Mouse (Mus musculus) stomach, embryonic 15.5 days (tissue): ENCODE measurements around the gene Vasn. TPM values are rescaled to one million over a fixed set of nuclear protein-coding genes. Genes with fewer than 3 reads are reported as not detected.
"Not testable (repeated sequence)": the region's sequence is repeated elsewhere in the genome, so short reads cannot be mapped to it uniquely, and the experiment has no call there.

Experiments
- ATAC-seq: fragments of 200-750 bp; cut with Nextera tagmentation; 2 replicates; pipeline ENCODE4 v1.8.0; 2017; ENCODE audit warnings: low read depth, moderate number of reproducible peaks, moderate TSS enrichment; ENCODE audit not compliant: insufficient read depth, low FRiP score
- H3K27ac ChIP-seq: fragments of 300-500 bp; sonication (generic); 2 replicates; pipeline ENCODE4 v1.5.1; 2015; ENCODE audit warnings: mild to moderate bottlenecking, inconsistent platforms
- H3K27me3 ChIP-seq: fragments of 300-500 bp; sonication (generic); replicated peaks from 2 replicates; pipeline ENCODE4 v1.6.1; 2015; ENCODE audit warnings: inconsistent platforms
- H3K36me3 ChIP-seq: fragments of 300-500 bp; sonication (generic); 2 replicates; pipeline ENCODE4 v1.6.1; 2015; ENCODE audit warnings: inconsistent platforms
- H3K4me1 ChIP-seq: fragments of 300-500 bp; sonication (generic); 2 replicates; pipeline ENCODE4 v1.6.1; 2015; ENCODE audit warnings: inconsistent platforms
- H3K4me2 ChIP-seq: fragments of 300-500 bp; sonication (generic); 2 replicates; pipeline ENCODE4 v1.6.1; 2015; ENCODE audit warnings: mild to moderate bottlenecking, inconsistent platforms
- H3K4me3 ChIP-seq: fragments of 300-500 bp; sonication (generic); replicated peaks from 2 replicates; pipeline ENCODE4 v1.5.1; 2015; ENCODE audit warnings: inconsistent platforms
- H3K9ac ChIP-seq: fragments of 300-500 bp; sonication (generic); 2 replicates; pipeline ENCODE4 v1.6.1; 2015; ENCODE audit warnings: inconsistent platforms
- H3K9me3 ChIP-seq: fragments of 300-500 bp; sonication (generic); 2 replicates; pipeline ENCODE4 v1.6.1; 2016; ENCODE audit warnings: inconsistent platforms
- WGBS: fragments of 180-500 bp; shearing (Covaris S2); methylation state at CpG from one replicate; pipeline ENCODE4 v1.1.7; 2015; 5-methylcytosine and 5-hydroxymethylcytosine counted together
- polyA plus RNA-seq: library from polyadenylated mRNA; unstranded; fragments of >200 nt; fragmentation: Nextera tagmentation; extraction: Ambion mirVana; gene quantifications from 2 replicates; pipeline ENCODE4 v1.2.1, GENCODE M21; 2015

Gene Vasn
- polyA plus RNA-seq, 1 experiment from 2014 or later, result 17.2 TPM

- peak within 1 kb of the TSS; percentile 93 for H3K4me2 ChIP-seq
- H3K9ac ChIP-seq, result peak within 1 kb of the TSS; percentile 58
- H3K27ac ChIP-seq, result peak within 1 kb of the TSS; percentile 69
- H3K36me3 ChIP-seq, result peaks cover 8% of the 10 kb centered on the region; the same call in 1 of the 2 replicates
- WGBS, result under 1% methylated on average over 47 of the region's 47 CpGs
- H3K4me1 ChIP-seq, result peaks cover 7% of the 10 kb centered on the region
- no peaks in the 10 kb centered on the region for H3K9me3 ChIP-seq
- peak; percentile 89 for ATAC-seq
- H3K27me3 ChIP-seq, result no peaks in the 10 kb centered on the region
- H3K4me3 ChIP-seq, result peak within 1 kb of the TSS; percentile 76
Measured at GRCm38 (mm10) chr16:4679121-4680018, 39.6 kb downstream of the Vasn start, which contains the start of gene Coro7. Coro7 (minus strand) TSS chr16:4679777.

- not testable (repeated sequence) for H3K9ac ChIP-seq, H3K4me2 ChIP-seq, H3K9me3 ChIP-seq, H3K4me3 ChIP-seq, H3K27ac ChIP-seq, ATAC-seq, H3K36me3 ChIP-seq, H3K27me3 ChIP-seq
- 76% methylated on average over 3 of the region's 3 CpGs for WGBS
- peaks cover 15% of the 10 kb centered on the region for H3K4me1 ChIP-seq
Measured at GRCm38 (mm10) chr16:4680922-4681455, 41.2 kb downstream of the Vasn start.

GRCm38 (mm10) chr16:4682628-4683179, 43.0 kb downstream of the Vasn start:
- 78% methylated on average over 4 of the region's 4 CpGs for WGBS
- no peak overlapping the region for H3K9ac ChIP-seq
- H3K27me3 ChIP-seq, result no peaks in the 10 kb centered on the region
- no peak overlapping the region; the same call in 1 of the 2 replicates for H3K4me3 ChIP-seq
- no peak overlapping the region for H3K4me2 ChIP-seq
- H3K36me3 ChIP-seq, result peaks cover 9% of the 10 kb centered on the region
- peak overlapping the region; percentile 91; the same call in 1 of the 2 replicates for H3K27ac ChIP-seq
- no peak for ATAC-seq
- H3K4me1 ChIP-seq, result peaks cover 15% of the 10 kb centered on the region
- no peaks in the 10 kb centered on the region for H3K9me3 ChIP-seq

DNA sequence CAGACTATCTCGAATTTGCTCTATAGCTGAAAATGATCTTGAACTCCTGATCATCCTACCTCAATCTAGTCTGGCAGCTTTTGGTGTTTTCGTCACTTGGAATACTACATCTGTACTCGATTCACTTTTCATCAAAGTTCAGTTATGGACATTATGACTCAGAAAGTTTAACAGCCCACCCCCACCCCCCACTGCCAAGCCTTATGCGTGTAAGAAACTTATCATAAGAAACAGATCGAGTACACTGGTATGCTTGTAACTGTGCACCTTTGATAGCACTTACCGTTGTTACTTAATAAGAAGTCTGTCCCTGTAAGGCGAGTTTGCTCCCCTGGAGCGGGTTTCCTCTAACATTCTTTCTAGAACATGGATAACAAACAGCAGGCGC, 43.4 kb downstream of the Vasn start:
- no peaks in the 10 kb centered on the region for H3K27me3 ChIP-seq

GRCm38 (mm10) chr16:4683581-4684456, 44.1 kb downstream of the Vasn start:
- H3K4me2 ChIP-seq, result peak overlapping the region; percentile 74
- peak; percentile 84 for ATAC-seq
- H3K27me3 ChIP-seq, result no peaks in the 10 kb centered on the region
- under 1% methylated on average over 54 of the region's 54 CpGs for WGBS
- peak overlapping the region; percentile 91 for H3K27ac ChIP-seq
- H3K36me3 ChIP-seq, result peaks cover 13% of the 10 kb centered on the region
- peaks cover 12% of the 10 kb centered on the region for H3K4me1 ChIP-seq
- H3K9me3 ChIP-seq, result no peaks in the 10 kb centered on the region
- H3K4me3 ChIP-seq, result peak overlapping the region; percentile 97
- H3K9ac ChIP-seq, result peak overlapping the region; percentile 98

More for the DNA sequence above, 43.4 kb downstream of the Vasn start:
- Histone ChIP-seq H3K36me3 (peaks cover 10% of the 10 kb centered on the region), H3K9me3 (no peaks in the 10 kb centered on the region), H3K9ac (peak overlapping the region; percentile 98; the same call in 1 of the 2 replicates), H3K4me1 (peaks cover 15% of the 10 kb centered on the region), H3K27ac (peak overlapping the region; percentile 91), H3K4me3 (peak overlapping the region; percentile 97), H3K4me2 (peak overlapping the region; percentile 74)
- WGBS, result 25% methylated on average over 9 of the region's 9 CpGs
- ATAC-seq, result no peak

DNA sequence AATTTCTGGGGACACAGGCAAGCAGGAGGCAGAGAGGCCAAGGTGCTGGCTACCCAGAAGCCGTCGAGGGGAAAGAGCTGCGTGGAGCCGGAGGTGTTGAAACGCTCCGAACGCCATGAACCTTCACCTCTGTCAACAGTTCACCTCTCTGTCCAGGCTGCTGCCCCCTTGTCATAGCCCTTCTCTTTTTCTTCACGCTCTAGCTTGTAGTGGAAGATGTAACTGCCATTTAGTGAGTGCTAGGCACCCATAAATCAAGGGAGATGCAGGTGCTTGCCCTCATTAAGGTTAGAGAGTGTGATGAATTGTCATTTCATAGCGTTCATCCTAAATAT, 44.7 kb downstream of the Vasn start:
- Histone ChIP-seq H3K4me3 (peak overlapping the region; percentile 97), H3K36me3 (peaks cover 18% of the 10 kb centered on the region), H3K4me1 (peaks cover 8% of the 10 kb centered on the region; the same call in 1 of the 2 replicates), H3K27me3 (no peaks in the 10 kb centered on the region), H3K9me3 (no peaks in the 10 kb centered on the region), H3K27ac (no peak overlapping the region; the same call in 1 of the 2 replicates), H3K4me2 (peak overlapping the region; percentile 74), H3K9ac (peak overlapping the region; percentile 98)
- WGBS, result under 1% methylated on average over 9 of the region's 9 CpGs
- ATAC-seq, result no peak

- H3K36me3 ChIP-seq, result peaks cover 50% of the 10 kb centered on the region
- WGBS, result 96% methylated on average over 4 of the region's 4 CpGs
- not testable (repeated sequence) for ATAC-seq
Measured at GRCm38 (mm10) chr16:4689371-4689770, 49.6 kb downstream of the Vasn start.

More at GRCm38 (mm10) chr16:4689371-4689770, 49.6 kb downstream of the Vasn start:
- H3K4me3 ChIP-seq, H3K9ac ChIP-seq, H3K27ac ChIP-seq, H3K4me2 ChIP-seq, H3K9me3 ChIP-seq, H3K4me1 ChIP-seq, H3K27me3 ChIP-seq: not testable (repeated sequence)

Other genes starting within 250 kb of the Vasn start
- gene Adcy9, start 219.4 kb upstream of the Vasn start, polyA plus RNA-seq, result 1.6 and 1.7 TPM in 2 replicates
- gene Srl, start 98.1 kb upstream of the Vasn start, polyA plus RNA-seq, result 9.3 and 13.7 TPM in 2 replicates
- 20.3 and 22.4 TPM in 2 replicates for gene Tfap4, start 80.1 kb upstream of the Vasn start, polyA plus RNA-seq
- gene Glis2, start 45.2 kb upstream of the Vasn start, polyA plus RNA-seq, result 27.9 and 30.6 TPM in 2 replicates
- 46.5 and 75.7 TPM in 2 replicates for gene Pam16, start 15.0 kb upstream of the Vasn start, polyA plus RNA-seq
- gene Dnaja3, start within 50 bp of the Vasn start, polyA plus RNA-seq, result 68.4 and 77.6 TPM in 2 replicates
- 16.3 and 20.8 TPM in 2 replicates for gene Coro7, start 39.8 kb downstream of the Vasn start, polyA plus RNA-seq
- gene Nmral1, start 79.4 kb downstream of the Vasn start, polyA plus RNA-seq, result 52.6 and 63.4 TPM in 2 replicates
- gene Hmox2, start 86.4 kb downstream of the Vasn start, polyA plus RNA-seq, result 86.1 and 89.4 TPM in 2 replicates
- gene Cdip1, start 150.4 kb downstream of the Vasn start, polyA plus RNA-seq, result 73.1 and 82.1 TPM in 2 replicates
- gene 4930562C15Rik, start 195.5 kb downstream of the Vasn start, polyA plus RNA-seq, result 0.44 and 0.64 TPM in 2 replicates
- gene Ubald1, start 240.4 kb downstream of the Vasn start, polyA plus RNA-seq, result 34.9 and 37.7 TPM in 2 replicates
- 75.7 and 78.5 TPM in 2 replicates for gene Mgrn1, start 246.3 kb downstream of the Vasn start, polyA plus RNA-seq